ENCODE assay signal across 29 mouse cellular contexts in the genomic region with DNA sequence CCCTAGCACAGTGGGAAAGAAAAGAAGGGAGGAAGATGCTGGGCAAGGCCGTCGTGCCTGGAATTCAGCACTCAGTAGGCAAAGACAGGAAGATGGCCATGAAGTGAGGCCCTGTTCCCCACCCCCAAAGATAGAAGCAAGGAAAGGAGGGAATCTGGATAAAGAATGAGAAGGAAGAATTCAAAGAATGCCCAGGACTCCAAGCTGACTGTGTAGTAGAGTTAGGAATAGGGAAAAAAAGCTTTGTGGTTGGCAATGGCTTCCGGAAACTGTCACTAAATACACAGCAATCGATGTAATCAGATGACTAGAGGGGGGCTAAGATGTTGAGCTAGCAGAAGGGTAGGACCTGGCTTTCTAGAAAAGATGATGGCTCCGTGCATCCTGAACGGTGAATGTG. TPM values are rescaled to one million over a fixed set of nuclear protein-coding genes. Genes with fewer than 3 reads are reported as not detected.
DNase-seq lines count a peak whose midpoint lies in the region; ATAC-seq and TF ChIP-seq lines count a peak whose summit lies in the region.
"Had no signal": no experiment of that assay in that cellular context is flagged by ENCODE, and none has a peak within 500 bp of the region (broad histone marks: within the 10 kb centered on the region; RNA-seq: fewer than 3 reads in every experiment).

No protein-coding gene starts in this region.

- 0 out of 2 replicates have a peak overlapping the region, but pooled peaks have one; percentile 31 for H3K27ac ChIP-seq in forebrain, embryonic 12.5 days
- H3K27ac ChIP-seq in forebrain, embryonic 16.5 days (ENCODE audit: low read length), result no peak overlapping the region
- H3K27ac ChIP-seq in kidney, postnatal 0 days, result no peak overlapping the region
- H3K27ac ChIP-seq: heart, embryonic 15.5 days; hindbrain, embryonic 13.5 days; kidney, embryonic 15.5 days; layer of hippocampus, adult 2 months; left cerebral cortex, adult 2 months; limb, embryonic 13.5 days; macrophage; midbrain, embryonic 13.5 days had no signal

- peak; percentile 13 for DNase-seq in kidney, postnatal 0 days (ENCODE audit: low spot score)
- no peak for DNase-seq in kidney, adult 18-20 months
- DNase-seq in 3T3-L1 (ENCODE audit: low read depth, low spot score) (peak; percentile 32), R1 (ENCODE audit: low read depth, low spot score) (peak; percentile 87)
- no peak for DNase-seq in cerebellum, adult 18-20 months
- no peak for DNase-seq in frontal cortex, postnatal 14 days (ENCODE audit: low spot score in 2 of 2)
- DNase-seq: adrenal gland, postnatal 10 days; cerebellum, adult 9-10 months; cerebellum, postnatal 36 days; gastrocnemius, postnatal 36 days; heart, adult 18-20 months; heart, postnatal 4 days; kidney, adult 11 months; kidney, postnatal 36 days had no signal

- no peak overlapping the region for H3K9ac ChIP-seq in forebrain, embryonic 12.5 days
- H3K9ac ChIP-seq in forebrain, embryonic 16.5 days (replicated peaks; ENCODE audit: low read depth, low read length), result no peak overlapping the region
- no peak overlapping the region for H3K9ac ChIP-seq in kidney, postnatal 0 days (ENCODE audit: low read depth, low read length)
- H3K9ac ChIP-seq: heart, embryonic 15.5 days; hindbrain, embryonic 13.5 days; kidney, embryonic 15.5 days; limb, embryonic 13.5 days; midbrain, embryonic 13.5 days had no signal

- no peak for ATAC-seq in forebrain, embryonic 12.5 days (ENCODE audit: low FRiP score)
- no peak for ATAC-seq in forebrain, embryonic 16.5 days
- ATAC-seq in kidney, postnatal 0 days (replicated peaks; ENCODE audit: low FRiP score, low read depth), result no peak
- ATAC-seq: midbrain, embryonic 13.5 days had no signal

- H3K36me3 ChIP-seq in forebrain, embryonic 12.5 days (replicated peaks), result peaks cover 16% of the 10 kb centered on the region
- peaks cover 10% of the 10 kb centered on the region for H3K36me3 ChIP-seq in forebrain, embryonic 16.5 days (ENCODE audit: control insufficient read depth, insufficient read depth)
- 0 out of 2 replicates have a peak, but pooled peaks cover 4% of the 10 kb centered on the region for H3K36me3 ChIP-seq in kidney, postnatal 0 days (ENCODE audit: insufficient read depth, low read length)
- H3K36me3 ChIP-seq: heart, embryonic 15.5 days had no signal

- WGBS in forebrain, embryonic 12.5 days, result 94% methylated on average over 6 of the region's 6 CpGs
- 94% methylated on average over 6 of the region's 6 CpGs for WGBS in forebrain, embryonic 16.5 days
- 86% methylated on average over 6 of the region's 6 CpGs for WGBS in kidney, postnatal 0 days

- TF ChIP-seq CTCF in kidney, postnatal 0 days (IDR thresholded peaks at IDR 0.05; ENCODE audit: low read depth), result no peak

- peaks cover 2% of the 10 kb centered on the region; the same call in 1 of the 2 replicates for H3K4me1 ChIP-seq in forebrain, embryonic 12.5 days
- H3K4me1 ChIP-seq in forebrain, embryonic 16.5 days (replicated peaks; ENCODE audit: control insufficient read depth, insufficient read depth, low read length), result peaks cover 2% of the 10 kb centered on the region
- no peaks in the 10 kb centered on the region for H3K4me1 ChIP-seq in kidney, postnatal 0 days (replicated peaks; ENCODE audit: insufficient read depth, low read length)

- no peaks in the 10 kb centered on the region for H3K9me3 ChIP-seq in forebrain, embryonic 12.5 days
- no peaks in the 10 kb centered on the region for H3K9me3 ChIP-seq in forebrain, embryonic 16.5 days (ENCODE audit: control insufficient read depth, low read length)
- no peaks in the 10 kb centered on the region for H3K9me3 ChIP-seq in kidney, postnatal 0 days (replicated peaks; ENCODE audit: low read length)
- H3K9me3 ChIP-seq: heart, embryonic 15.5 days; hindbrain, embryonic 13.5 days; kidney, embryonic 15.5 days; limb, embryonic 13.5 days; midbrain, embryonic 13.5 days had no signal

- H3K4me2 ChIP-seq in forebrain, embryonic 12.5 days, result no peak overlapping the region
- H3K4me2 ChIP-seq in forebrain, embryonic 16.5 days (ENCODE audit: low read length), result no peak overlapping the region
- no peak overlapping the region for H3K4me2 ChIP-seq in kidney, postnatal 0 days (ENCODE audit: low read length)
- H3K4me2 ChIP-seq: heart, embryonic 15.5 days; hindbrain, embryonic 13.5 days; kidney, embryonic 15.5 days; limb, embryonic 13.5 days; liver, embryonic 11.5 days; midbrain, embryonic 13.5 days had no signal

- no peaks in the 10 kb centered on the region for H3K27me3 ChIP-seq in forebrain, embryonic 12.5 days
- H3K27me3 ChIP-seq in forebrain, embryonic 16.5 days (replicated peaks; ENCODE audit: control insufficient read depth, insufficient read depth, low read length), result no peaks in the 10 kb centered on the region
- H3K27me3 ChIP-seq in kidney, postnatal 0 days (ENCODE audit: insufficient read depth, low read length), result no peaks in the 10 kb centered on the region
- H3K27me3 ChIP-seq: heart, embryonic 15.5 days; hindbrain, embryonic 13.5 days; kidney, embryonic 15.5 days; limb, embryonic 13.5 days; midbrain, embryonic 13.5 days had no signal

- no peak overlapping the region for H3K4me3 ChIP-seq in forebrain, embryonic 12.5 days (replicated peaks)
- no peak overlapping the region for H3K4me3 ChIP-seq in forebrain, embryonic 16.5 days (replicated peaks; ENCODE audit: low read length)
- H3K4me3 ChIP-seq in kidney, postnatal 0 days (replicated peaks; ENCODE audit: low read depth, low read length), result no peak overlapping the region
- H3K4me3 ChIP-seq: erythroblast, embryonic 14.5 days; heart, embryonic 15.5 days; hindbrain, embryonic 13.5 days; kidney, embryonic 15.5 days; layer of hippocampus, adult 2 months; left cerebral cortex, adult 2 months; limb, embryonic 13.5 days; midbrain, embryonic 13.5 days had no signal

RNA-seq across cellular contexts. Expression of gene Zswim1, which starts 5.3 kb away (rescaled TPM):
- polyA plus RNA-seq in forebrain, embryonic 12.5 days (2016; fragmentation: Nextera tagmentation; extraction: Ambion mirVana), result 21.4 and 25.7 TPM in 2 replicates
- 24.2 and 26.8 TPM in 2 replicates for polyA plus RNA-seq in forebrain, embryonic 16.5 days (2015; fragmentation: Nextera tagmentation; extraction: Ambion mirVana)
- 15.5 and 15.8 TPM in 2 replicates for polyA plus RNA-seq in kidney, postnatal 0 days (2015; fragmentation: Nextera tagmentation; extraction: Ambion mirVana)

RNA-seq across cellular contexts. Expression of gene Spata25, which starts 11.1 kb away (rescaled TPM):
- polyA plus RNA-seq in forebrain, embryonic 12.5 days (2016; fragmentation: Nextera tagmentation; extraction: Ambion mirVana), result not detected in 2 replicates
- polyA plus RNA-seq in forebrain, embryonic 16.5 days (2015; fragmentation: Nextera tagmentation; extraction: Ambion mirVana), result 0.47 TPM in 1 of 2 replicates, not detected in the other
- not detected in 2 replicates for polyA plus RNA-seq in kidney, postnatal 0 days (2015; fragmentation: Nextera tagmentation; extraction: Ambion mirVana)
- polyA plus RNA-seq: embryonic facial prominence, embryonic 14.5 days; erythroblast, embryonic 14.5 days; forebrain, embryonic 11.5 days; heart, embryonic 15.5 days; hindbrain, embryonic 13.5 days; limb, embryonic 13.5 days; liver, embryonic 11.5 days; lung, postnatal 0 days; macrophage; midbrain, embryonic 13.5 days had no signal

RNA-seq across cellular contexts. Expression of gene Zswim3, which starts 12.3 kb away (rescaled TPM):
- polyA plus RNA-seq in forebrain, embryonic 12.5 days (2016; fragmentation: Nextera tagmentation; extraction: Ambion mirVana), result 10.2 and 10.7 TPM in 2 replicates
- polyA plus RNA-seq in forebrain, embryonic 16.5 days (2015; fragmentation: Nextera tagmentation; extraction: Ambion mirVana), result 14.8 and 15.4 TPM in 2 replicates
- 5.2 and 5.4 TPM in 2 replicates for polyA plus RNA-seq in kidney, postnatal 0 days (2015; fragmentation: Nextera tagmentation; extraction: Ambion mirVana)

RNA-seq across cellular contexts. Expression of gene Acot8, which starts 12.5 kb away (rescaled TPM):
- polyA plus RNA-seq in forebrain, embryonic 12.5 days (2016; fragmentation: Nextera tagmentation; extraction: Ambion mirVana), result 13.2 and 13.7 TPM in 2 replicates
- polyA plus RNA-seq in forebrain, embryonic 16.5 days (2015; fragmentation: Nextera tagmentation; extraction: Ambion mirVana), result 16.3 and 19.3 TPM in 2 replicates
- polyA plus RNA-seq in kidney, postnatal 0 days (2015; fragmentation: Nextera tagmentation; extraction: Ambion mirVana), result 28.7 and 33.2 TPM in 2 replicates

RNA-seq across cellular contexts. Expression of gene Ctsa, which starts 15.5 kb away (rescaled TPM):
- polyA plus RNA-seq in forebrain, embryonic 12.5 days (2016; fragmentation: Nextera tagmentation; extraction: Ambion mirVana), result 85.8 and 88.3 TPM in 2 replicates
- 98.9 and 102 TPM in 2 replicates for polyA plus RNA-seq in forebrain, embryonic 16.5 days (2015; fragmentation: Nextera tagmentation; extraction: Ambion mirVana)
- polyA plus RNA-seq in kidney, postnatal 0 days (2015; fragmentation: Nextera tagmentation; extraction: Ambion mirVana), result 219 and 254 TPM in 2 replicates

Comparison
In these comparisons a context has a peak if more than half of its experiments do, and no peak if none do; other contexts are left out.
1. DNase-seq: peak in kidney, postnatal 0 days (single experiment), 3T3-L1 (single experiment) and R1 (single experiment); none in kidney, adult 18-20 months (single experiment), cerebellum, adult 18-20 months (0 of 2) and frontal cortex, postnatal 14 days (0 of 2).